20 mouse cellular contexts compared by ENCODE assay signal in the genomic region with DNA sequence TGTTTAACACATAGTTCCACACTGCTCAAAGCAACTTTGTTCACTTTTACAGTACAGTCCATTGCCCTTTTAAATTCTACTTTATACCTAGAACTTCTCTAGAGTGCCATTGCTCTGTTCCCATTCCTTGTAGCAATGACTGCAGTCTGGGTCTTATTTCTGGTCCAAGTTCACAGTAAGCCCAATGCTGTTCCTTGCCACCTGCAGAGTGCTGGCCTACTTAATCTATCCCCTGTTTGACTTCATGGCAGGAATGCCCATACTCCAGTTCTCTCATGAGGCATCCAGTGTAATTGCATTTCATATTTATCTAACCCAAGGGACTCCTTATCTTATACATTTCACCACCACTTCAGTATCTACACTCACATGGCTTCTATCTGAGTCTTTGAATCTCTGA.
A peak's percentile ranks its signal among the peaks of the same experiment; 100 is the strongest.
DNase-seq lines count a peak whose midpoint lies in the region; ATAC-seq and TF ChIP-seq lines count a peak whose summit lies in the region.
"Had no signal": no experiment of that assay in that cellular context is flagged by ENCODE, and none has a peak within 500 bp of the region (broad histone marks: within the 10 kb centered on the region; RNA-seq: fewer than 3 reads in every experiment).

No protein-coding gene starts in this region.

- ATAC-seq in stomach, postnatal 0 days (ENCODE audit: low FRiP score, low TSS enrichment) = no peak
- ATAC-seq: forebrain, embryonic 15.5 days; intestine, embryonic 16.5 days had no signal

- no peak overlapping the region for H3K9ac ChIP-seq in stomach, postnatal 0 days (ENCODE audit: low read length)
- H3K9ac ChIP-seq: embryonic facial prominence, embryonic 15.5 days; forebrain, embryonic 15.5 days; hindbrain, embryonic 14.5 days had no signal

- H3K9me3 ChIP-seq in forebrain, embryonic 10.5 days = no peaks in the 10 kb centered on the region
- no peaks in the 10 kb centered on the region for H3K9me3 ChIP-seq in stomach, postnatal 0 days (ENCODE audit: control insufficient read depth, low read length)
- H3K9me3 ChIP-seq: embryonic facial prominence, embryonic 15.5 days; forebrain, embryonic 15.5 days; heart, embryonic 10.5 days had no signal

- H3K27me3 ChIP-seq in forebrain, embryonic 10.5 days (ENCODE audit: poor library complexity, severe bottlenecking) = no peaks in the 10 kb centered on the region
- no peaks in the 10 kb centered on the region for H3K27me3 ChIP-seq in stomach, postnatal 0 days (ENCODE audit: control insufficient read depth, insufficient read depth, low read length)
- H3K27me3 ChIP-seq: CH12.LX; embryonic facial prominence, embryonic 15.5 days; forebrain, embryonic 15.5 days had no signal

- H3K4me2 ChIP-seq in stomach, postnatal 0 days (replicated peaks; ENCODE audit: low read depth) = no peak overlapping the region
- H3K4me2 ChIP-seq: embryonic facial prominence, embryonic 15.5 days; forebrain, embryonic 15.5 days; hindbrain, embryonic 14.5 days had no signal

- H3K4me1 ChIP-seq in forebrain, embryonic 10.5 days = no peaks in the 10 kb centered on the region; the same call in 1 of the 2 replicates
- H3K4me1 ChIP-seq in stomach, postnatal 0 days (replicated peaks; ENCODE audit: control insufficient read depth, insufficient read depth) = no peaks in the 10 kb centered on the region
- H3K4me1 ChIP-seq: embryonic facial prominence, embryonic 15.5 days had no signal

- intact Hi-C loops in gastrocnemius, postnatal 36 days (cut with DNase I) = no loop called here

- H3K27ac ChIP-seq in forebrain, embryonic 10.5 days = no peak overlapping the region
- H3K27ac ChIP-seq in stomach, postnatal 0 days (replicated peaks) = no peak overlapping the region
- H3K27ac ChIP-seq: embryonic facial prominence, embryonic 15.5 days; forebrain, embryonic 15.5 days; heart, embryonic 10.5 days; hindbrain, embryonic 14.5 days had no signal

- TF ChIP-seq CTCF in stomach, postnatal 0 days (IDR thresholded peaks at IDR 0.05; ENCODE audit: low read depth) = no peak

- peak; percentile 83 for DNase-seq in brain, adult 2 months (ENCODE audit: low read depth, low spot score)
- DNase-seq in cerebellum, adult 18-20 months = peak; percentile 63 to 76
- peak; percentile 83 for DNase-seq in cerebellum, adult 9-11 months
- DNase-seq in cerebellum, postnatal 36 days = peak; percentile 59 to 73
- DNase-seq in forebrain, embryonic 10.5 days (ENCODE audit: extremely low spot score, low spot score) = no peak
- no peak for DNase-seq in gastrocnemius, postnatal 36 days
- no peak for DNase-seq in stomach, postnatal 0 days (ENCODE audit: low spot score)
- DNase-seq: adrenal gland, adult 2 months; adrenal gland, postnatal 25 days; embryo, embryonic 11 days; heart, adult 18-20 months; heart, postnatal 10 days; kidney, adult 8-10 months had no signal

- TF ChIP-seq EP300 in stomach, postnatal 0 days (optimal IDR thresholded peaks at IDR 0.05) = no peak

- no peak overlapping the region for H3K4me3 ChIP-seq in forebrain, embryonic 10.5 days
- no peak overlapping the region for H3K4me3 ChIP-seq in stomach, postnatal 0 days (ENCODE audit: low read depth, low read length)
- H3K4me3 ChIP-seq: embryonic facial prominence, embryonic 15.5 days; erythroblast, embryonic 14.5 days; forebrain, embryonic 15.5 days; heart, embryonic 10.5 days had no signal

- H3K36me3 ChIP-seq in forebrain, embryonic 10.5 days (replicated peaks) = no peaks in the 10 kb centered on the region
- H3K36me3 ChIP-seq in stomach, postnatal 0 days (ENCODE audit: control insufficient read depth, insufficient read depth, low read length) = no peaks in the 10 kb centered on the region
- H3K36me3 ChIP-seq: embryonic facial prominence, embryonic 15.5 days; forebrain, embryonic 15.5 days; heart, embryonic 10.5 days had no signal

Comparison
In these comparisons a context has a peak if more than half of its experiments do, and no peak if none do; other contexts are left out.
1. DNase-seq: peak in brain, adult 2 months (single experiment), cerebellum, adult 18-20 months (2 of 2), cerebellum, adult 9-11 months (single experiment) and cerebellum, postnatal 36 days (2 of 2); none in forebrain, embryonic 10.5 days (single experiment), gastrocnemius, postnatal 36 days (0 of 2) and stomach, postnatal 0 days (single experiment).